Mouse (Mus musculus) cerebellum, postnatal 14 days (tissue): ENCODE results near the gene Zfp14.

Source experiments
- DNase-seq, 2 experiments: peaks; one replicate each; pipeline ENCODE4 v3.0.0; 2021; ENCODE audit warnings: mixed read lengths in 2 of 2

Zfp14 gene

GRCm38 (mm10) chr7:30050882-30051548 is at the start of gene Zfp14:
Zfp14 (minus strand) TSS chr7:30051380.
- DNase-seq, result peak; percentile 93 to 96

GRCm38 (mm10) chr7:30099297-30099696 is 48.1 kb upstream of the Zfp14 start:
- peak; percentile 33 to 43 for DNase-seq

DNA sequence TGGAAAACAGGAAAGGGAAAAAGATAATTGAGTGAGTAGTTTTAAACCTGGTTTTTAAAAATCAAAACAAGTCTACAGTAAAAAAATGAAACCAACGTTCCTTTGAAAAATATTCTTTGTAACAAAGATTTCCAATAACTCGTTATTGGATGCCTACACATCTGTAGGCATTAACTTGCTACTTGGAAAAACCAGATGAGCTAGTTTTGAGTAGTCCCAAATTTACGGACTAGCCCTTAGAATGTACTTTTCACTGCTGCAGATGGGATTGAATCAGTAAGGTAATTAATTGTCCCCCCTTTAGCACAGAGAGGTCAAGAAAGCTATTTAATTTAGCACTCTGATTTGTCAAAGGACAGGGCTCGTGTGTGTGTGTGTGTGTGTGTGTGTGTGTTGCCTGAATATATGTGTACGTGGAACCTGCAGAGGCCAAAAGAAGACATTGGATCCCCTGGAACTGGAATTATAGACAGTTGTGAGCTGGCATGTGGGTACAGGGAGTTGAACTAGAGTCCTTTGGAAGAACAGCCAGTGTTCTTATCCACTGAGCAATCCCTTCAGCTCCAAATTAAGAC is 44.5 kb upstream of the Zfp14 start:
- DNase-seq, result no peak

GRCm38 (mm10) chr7:30094646-30095429 is 43.7 kb upstream of the Zfp14 start, which contains the start of gene Zfp260:
Zfp260 (plus strand) TSS chr7:30094777.
- peak; percentile 92 to 94 for DNase-seq

- no peak for DNase-seq
These were observed 42.8 kb upstream of the Zfp14 start for GRCm38 (mm10) chr7:30093918-30094415.

GRCm38 (mm10) chr7:30092666-30093065 is 41.5 kb upstream of the Zfp14 start:
- DNase-seq, result no peak

DNA sequence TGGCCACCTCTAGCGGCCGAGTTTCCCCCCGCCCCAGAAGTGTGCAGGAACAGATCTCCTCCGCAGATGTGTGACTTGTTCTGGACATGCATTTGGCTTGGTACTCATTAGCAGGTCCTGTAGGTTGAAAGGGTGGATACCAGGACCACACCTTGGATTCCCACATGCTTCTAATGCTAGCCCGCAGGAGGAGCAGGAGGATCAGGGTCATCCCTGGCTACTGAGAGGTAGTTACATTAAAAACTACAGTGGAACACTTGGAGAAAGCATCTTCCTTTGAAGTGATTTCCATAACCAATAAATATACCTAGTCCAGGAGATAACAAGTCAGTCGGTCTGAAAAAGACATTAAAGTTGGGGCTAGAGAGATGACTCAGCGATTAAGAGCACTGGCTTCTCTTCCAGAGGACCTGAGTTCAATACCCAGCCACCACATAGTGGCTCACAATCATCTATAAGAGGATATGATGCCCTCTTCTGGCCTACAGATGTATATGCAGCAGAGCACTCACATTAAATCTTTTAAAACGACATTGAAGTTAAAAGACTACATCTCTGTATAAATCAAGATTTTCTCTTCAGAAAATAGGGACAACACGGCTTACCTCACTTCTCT is 39.9 kb upstream of the Zfp14 start:
- peak; percentile 26 for DNase-seq

DNA sequence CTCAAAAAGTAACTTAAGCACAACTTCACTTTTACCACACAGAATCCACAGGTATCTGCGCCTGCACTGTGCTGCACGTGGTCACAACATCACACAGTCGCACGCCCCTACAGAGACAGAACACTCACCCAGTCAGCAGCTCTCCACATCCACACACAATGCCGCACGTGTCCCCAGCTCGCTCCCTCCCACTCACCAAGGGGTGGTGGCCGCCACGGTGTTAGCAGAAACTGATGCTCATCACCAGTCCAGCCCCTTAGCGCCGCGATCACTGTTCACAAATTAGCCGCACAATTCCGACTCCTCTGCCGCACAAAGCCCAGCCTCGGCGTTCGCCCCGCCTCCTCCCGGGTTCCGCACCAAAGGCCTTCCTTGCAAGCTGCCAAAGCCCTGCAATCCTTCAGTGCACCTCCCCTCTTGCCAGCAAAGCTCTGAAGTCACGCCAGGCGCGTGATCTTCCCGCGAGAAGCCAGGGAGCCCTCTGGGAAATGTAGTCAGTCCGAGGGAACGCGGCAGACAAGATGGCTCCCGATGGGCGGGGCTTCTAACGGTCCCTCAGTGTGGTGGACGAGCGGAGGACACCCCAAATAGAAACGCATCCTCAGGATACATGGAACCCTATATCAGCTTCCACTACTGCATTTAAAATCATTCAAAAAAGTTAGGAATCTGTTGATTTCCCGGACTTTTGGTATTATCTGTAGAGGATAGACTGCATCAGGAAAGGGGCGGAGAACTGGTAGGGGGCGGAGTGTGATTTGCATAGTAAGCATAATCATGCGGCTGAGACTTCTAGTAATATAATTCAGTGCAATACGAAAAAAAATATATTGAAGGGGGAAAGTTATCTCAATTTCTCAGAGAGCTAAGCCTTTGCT is 39.2 kb upstream of the Zfp14 start, which contains the start of the genes Gm26920 and Zfp566:
Gm26920 (minus strand) TSS at position 319 of the 878 bp plus-strand sequence.
Zfp566 (minus strand) TSS at position 436 of the 878 bp plus-strand sequence.
- peak; percentile 98 for DNase-seq

DNA sequence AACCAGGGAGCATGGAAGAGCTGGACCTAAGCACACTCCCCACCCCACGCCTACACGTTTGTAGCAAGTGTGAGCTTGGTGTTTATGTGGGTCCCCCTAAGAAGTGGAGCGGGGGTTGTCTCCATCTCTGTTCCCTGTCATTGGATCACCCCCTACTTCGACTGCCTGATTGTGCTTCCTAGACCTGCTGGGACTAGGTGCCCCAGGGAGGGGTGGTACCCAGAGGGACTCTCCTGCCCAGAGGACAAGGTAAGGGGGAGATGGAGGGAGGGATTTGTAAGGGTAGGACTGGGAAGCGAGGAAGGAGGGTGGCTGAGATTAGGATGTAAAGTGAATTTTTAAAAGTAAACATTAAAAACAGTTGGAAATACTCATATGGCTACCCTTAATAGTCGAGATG is 38.2 kb upstream of the Zfp14 start:
- DNase-seq, result no peak

- no peak for DNase-seq
These were observed 35.3 kb upstream of the Zfp14 start for GRCm38 (mm10) chr7:30086524-30086923.

GRCm38 (mm10) chr7:30072146-30073028 is 21.2 kb upstream of the Zfp14 start, which contains the start of gene Zfp82:
Zfp82 (minus strand) TSS chr7:30072900.
- DNase-seq, result peak; percentile 86 to 90

DNA sequence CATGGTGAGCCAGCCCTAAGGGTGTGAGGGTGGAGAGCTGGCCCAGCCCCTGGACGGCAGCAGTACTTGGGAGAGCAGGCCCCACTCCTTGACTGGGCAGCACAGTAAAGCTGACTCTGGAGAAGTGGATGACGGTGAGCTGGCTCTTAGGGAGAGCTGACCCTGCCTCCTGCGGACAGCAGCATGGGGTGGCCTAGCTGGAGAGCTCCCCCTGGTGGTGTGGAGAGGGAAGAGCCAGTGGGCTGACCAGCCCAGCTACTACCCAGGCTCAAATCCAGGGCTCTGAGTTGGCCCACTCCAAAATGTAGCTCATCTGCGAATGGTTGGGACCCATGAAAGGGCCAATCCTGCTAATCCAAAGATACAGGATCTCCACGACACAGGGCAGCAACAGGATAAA is 13.4 kb upstream of the Zfp14 start:
- no peak for DNase-seq

- peak; percentile 19 to 54 for DNase-seq
These were observed 11.3 kb upstream of the Zfp14 start for GRCm38 (mm10) chr7:30062478-30062877.

DNA sequence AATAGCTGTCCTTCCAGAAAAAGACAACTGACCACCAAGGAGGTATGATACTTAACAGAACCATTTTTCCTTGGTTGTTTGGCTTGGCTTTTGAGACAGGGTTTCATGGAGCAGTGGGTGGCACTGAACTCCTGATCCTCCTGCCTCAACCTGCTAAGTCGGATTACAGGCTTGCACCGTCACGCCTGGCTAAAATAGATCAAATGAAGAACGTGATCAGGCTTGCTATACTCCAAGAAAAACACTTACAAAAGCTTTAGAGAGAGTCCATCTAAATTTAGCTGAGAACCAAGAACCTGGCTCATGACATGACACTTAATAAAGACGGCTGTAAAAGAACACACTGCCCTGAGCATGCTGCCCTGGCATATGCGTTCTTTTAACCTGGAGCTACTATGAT is 9.2 kb upstream of the Zfp14 start:
- DNase-seq, result no peak

DNA sequence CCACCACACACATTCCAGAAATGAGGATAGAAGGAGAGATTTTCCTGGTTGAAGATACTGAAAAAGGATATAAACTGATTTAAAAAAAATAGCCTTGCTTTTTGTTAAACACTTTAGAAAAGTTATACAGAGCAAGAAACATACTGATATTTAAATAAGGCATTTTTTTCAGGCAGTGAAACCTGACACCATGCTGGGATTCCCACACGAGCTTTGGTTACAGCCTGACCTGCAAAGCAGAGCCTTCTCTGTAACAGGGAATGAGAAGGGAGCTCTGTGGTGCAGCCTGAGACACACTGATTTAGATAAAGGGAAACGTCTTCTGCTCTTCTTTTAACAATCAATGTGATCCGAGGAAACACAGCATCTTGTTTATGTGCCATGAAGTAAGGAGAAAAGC is 2.4 kb upstream of the Zfp14 start:
- DNase-seq, result no peak

GRCm38 (mm10) chr7:30048126-30048525 is 3.1 kb downstream of the Zfp14 start:
- no peak for DNase-seq

GRCm38 (mm10) chr7:30044354-30044753 is 6.8 kb downstream of the Zfp14 start:
- DNase-seq, result no peak

GRCm38 (mm10) chr7:30034331-30034730 is 16.8 kb downstream of the Zfp14 start:
- DNase-seq, result no peak

DNA sequence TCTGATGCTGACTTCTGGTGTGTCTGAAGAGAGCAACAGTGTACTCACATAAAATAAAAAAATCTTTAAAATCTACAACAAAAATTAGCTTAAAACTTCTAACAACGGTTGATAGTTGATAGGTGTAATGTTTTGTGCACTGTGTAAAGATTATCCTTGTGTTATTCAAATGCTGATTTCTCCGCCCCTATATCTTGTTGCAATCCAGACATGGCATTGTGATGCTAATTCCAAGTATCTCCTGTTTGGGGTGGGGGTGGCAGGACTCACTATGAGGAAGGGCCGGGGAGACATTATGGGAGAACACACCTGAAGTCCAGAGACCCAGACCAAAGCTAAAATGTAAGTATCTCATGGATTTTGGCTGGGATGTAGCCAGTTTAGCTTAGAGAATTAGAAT is 19.8 kb downstream of the Zfp14 start:
- no peak for DNase-seq

DNA sequence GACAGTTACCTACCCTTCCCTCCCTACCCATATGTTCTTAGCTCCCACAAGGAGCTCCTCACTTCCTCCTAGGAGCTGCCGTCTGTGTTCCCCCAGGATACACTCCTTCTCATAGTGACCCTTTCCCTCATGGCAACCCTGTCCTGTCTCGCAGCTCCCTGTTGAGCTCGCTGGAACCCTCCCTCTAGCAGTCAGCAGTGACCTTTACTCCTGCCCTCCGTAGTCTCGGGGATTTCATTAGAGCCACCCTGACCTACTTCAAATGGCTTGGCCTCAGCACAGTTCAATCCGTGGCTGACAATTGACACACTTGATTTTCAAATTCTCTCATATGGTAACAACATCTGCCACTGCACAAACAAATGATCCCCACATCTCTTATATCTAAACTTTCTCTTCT is 20.5 kb downstream of the Zfp14 start:
- DNase-seq, result no peak

GRCm38 (mm10) chr7:30028572-30028971 is 22.6 kb downstream of the Zfp14 start:
- no peak for DNase-seq
